Mouse (Mus musculus) embryonic fibroblast, embryonic 13.5 days (primary cell): ENCODE results near the gene Tomm20.

ENCODE experiments used
- CTCF ChIP-seq: IDR thresholded peaks from 2 replicates; pipeline ENCODE4 v1.5.1; 2011; ENCODE audit warnings: mild to moderate bottlenecking, control low read depth, low read length, moderate library complexity, borderline replicate concordance; ENCODE audit not compliant: insufficient read depth
- POLR2A ChIP-seq: IDR thresholded peaks from 2 replicates; pipeline ENCODE4 v1.6.1; 2011; ENCODE audit warnings: low read depth, mild to moderate bottlenecking, control low read depth, low read length, moderate library complexity

DNA sequence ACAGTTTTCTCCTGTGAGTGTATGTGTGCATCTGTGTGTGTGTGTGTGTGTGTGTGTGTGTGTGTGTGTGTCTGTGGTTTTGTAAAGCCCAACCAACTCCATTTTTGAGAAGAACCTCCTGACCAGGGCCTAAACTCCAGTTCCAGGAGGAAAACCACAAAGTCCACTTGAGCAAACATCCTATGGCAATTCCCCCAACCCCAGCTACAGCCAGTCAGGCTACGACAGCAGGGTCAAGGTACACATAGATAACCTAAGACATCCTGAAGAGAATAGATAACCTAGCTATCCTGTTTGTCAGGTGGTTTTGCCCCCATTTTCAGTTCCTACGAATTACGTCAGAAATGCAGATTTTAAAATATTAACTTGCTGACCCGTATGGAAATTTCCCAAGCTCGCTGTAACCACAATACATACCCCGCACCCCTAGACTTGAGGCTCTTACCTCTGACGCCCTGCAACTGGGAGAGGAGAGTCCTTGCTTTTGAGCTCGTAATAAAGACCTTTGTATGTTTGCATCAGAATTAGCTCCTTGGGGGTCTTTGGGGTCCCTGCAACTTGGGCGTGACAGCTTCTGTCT is 28.1 kb upstream of the Tomm20 start:
- TF ChIP-seq CTCF (no peak), POLR2A (no peak)
